Mouse (Mus musculus): ENCODE data around the gene Pbx3.

Gene Pbx3

GRCm38 (mm10) chr2:34372305-34373301 lies at the start of gene Pbx3:
TSS of gene Pbx3 (minus strand) at chr2:34373142.
- DNase-seq (ENCODE audit: low spot score) = peak; percentile 79

- DNase-seq (ENCODE audit: low spot score) = no peak
These were observed 47.3 kb upstream of the Pbx3 start for GRCm38 (mm10) chr2:34420256-34420655.

GRCm38 (mm10) chr2:34409741-34410340 lies 36.9 kb upstream of the Pbx3 start:
- no peak for DNase-seq (ENCODE audit: low spot score)

- DNase-seq (ENCODE audit: low spot score) = no peak
These were observed 35.4 kb upstream of the Pbx3 start for GRCm38 (mm10) chr2:34408341-34408740.

GRCm38 (mm10) chr2:34407596-34407995 lies 34.7 kb upstream of the Pbx3 start:
- DNase-seq (ENCODE audit: low spot score) = no peak

GRCm38 (mm10) chr2:34406601-34407464 lies 33.9 kb upstream of the Pbx3 start, which contains the start of gene Mapkap1:
TSS of gene Mapkap1 (plus strand) at chr2:34406771.
- peak; percentile 85 for DNase-seq (ENCODE audit: low spot score)

- DNase-seq (ENCODE audit: low spot score) = no peak
These were observed 26.6 kb upstream of the Pbx3 start for GRCm38 (mm10) chr2:34399535-34399934.

GRCm38 (mm10) chr2:34378930-34379329 lies 6.0 kb upstream of the Pbx3 start:
- no peak for DNase-seq (ENCODE audit: low spot score)

GRCm38 (mm10) chr2:34374349-34374748 lies 1.4 kb upstream of the Pbx3 start:
- no peak for DNase-seq (ENCODE audit: low spot score)

GRCm38 (mm10) chr2:34373886-34374285 lies 944 bp upstream of the Pbx3 start:
- no peak for DNase-seq (ENCODE audit: low spot score)

GRCm38 (mm10) chr2:34371441-34372304 lies 1.3 kb downstream of the Pbx3 start:
- DNase-seq (ENCODE audit: low spot score) = no peak

GRCm38 (mm10) chr2:34370725-34371440 lies 2.1 kb downstream of the Pbx3 start:
- DNase-seq (ENCODE audit: low spot score) = peak; percentile 10

GRCm38 (mm10) chr2:34370349-34370724 lies 2.6 kb downstream of the Pbx3 start:
- no peak for DNase-seq (ENCODE audit: low spot score)

- DNase-seq (ENCODE audit: low spot score) = no peak
These were observed 4.5 kb downstream of the Pbx3 start for GRCm38 (mm10) chr2:34368396-34368795.

- no peak for DNase-seq (ENCODE audit: low spot score)
These were observed 5.9 kb downstream of the Pbx3 start for GRCm38 (mm10) chr2:34367024-34367423.

GRCm38 (mm10) chr2:34363678-34364077 lies 9.3 kb downstream of the Pbx3 start:
- DNase-seq (ENCODE audit: low spot score) = no peak

GRCm38 (mm10) chr2:34355801-34356211 lies 17.1 kb downstream of the Pbx3 start:
- no peak for DNase-seq (ENCODE audit: low spot score)

GRCm38 (mm10) chr2:34352006-34352405 lies 20.9 kb downstream of the Pbx3 start:
- DNase-seq (ENCODE audit: low spot score) = no peak

GRCm38 (mm10) chr2:34347096-34347495 lies 25.8 kb downstream of the Pbx3 start:
- DNase-seq (ENCODE audit: low spot score) = no peak

GRCm38 (mm10) chr2:34298664-34299063 lies 74.3 kb downstream of the Pbx3 start:
- DNase-seq (ENCODE audit: low spot score) = no peak

GRCm38 (mm10) chr2:34298202-34298601 lies 74.7 kb downstream of the Pbx3 start:
- no peak for DNase-seq (ENCODE audit: low spot score)
